ENCODE assay signal across 30 mouse cellular contexts in genomic region chr6:31396118-31396517, GRCm38 (mm10). TPM values are rescaled to one million over a fixed set of nuclear protein-coding genes. Genes with fewer than 3 reads are reported as not detected.
A peak's percentile ranks its signal among the peaks of the same experiment; 100 is the strongest.
DNase-seq lines count a peak whose midpoint lies in the region; ATAC-seq lines count a peak whose summit lies in the region.
"Had no signal": no experiment of that assay in that cellular context is flagged by ENCODE, and none has a peak within 500 bp of the region (broad histone marks: within the 10 kb centered on the region; RNA-seq: fewer than 3 reads in every experiment).

No protein-coding gene starts in this region.

- H3K4me1 ChIP-seq in liver, embryonic 11.5 days (replicated peaks; ENCODE audit: control insufficient read depth, insufficient read depth, low read length), result peaks cover 34% of the 10 kb centered on the region
- peaks cover 46% of the 10 kb centered on the region for H3K4me1 ChIP-seq in megakaryocyte, embryonic 14.5 days
- peaks cover 24% of the 10 kb centered on the region for H3K4me1 ChIP-seq in forebrain, embryonic 13.5 days

- 0 out of 2 replicates have a peak overlapping the region, but pooled peaks have one; percentile 14 for H3K27ac ChIP-seq in liver, embryonic 11.5 days (ENCODE audit: low read depth, low read length)
- H3K27ac ChIP-seq in forebrain, embryonic 13.5 days, result no peak overlapping the region
- H3K27ac ChIP-seq: embryonic facial prominence, embryonic 10.5 days; embryonic facial prominence, embryonic 13.5 days; forebrain, embryonic 12.5 days; hindbrain, embryonic 10.5 days; hindbrain, embryonic 13.5 days; hindbrain, postnatal 0 days had no signal

- H3K9me3 ChIP-seq in liver, embryonic 11.5 days (ENCODE audit: control insufficient read depth, low read length), result no peaks in the 10 kb centered on the region
- H3K9me3 ChIP-seq in megakaryocyte, embryonic 14.5 days, result no peaks in the 10 kb centered on the region
- no peaks in the 10 kb centered on the region for H3K9me3 ChIP-seq in forebrain, embryonic 13.5 days (replicated peaks)
- H3K9me3 ChIP-seq: embryonic facial prominence, embryonic 10.5 days; embryonic facial prominence, embryonic 13.5 days; forebrain, embryonic 12.5 days; G1E; hindbrain, embryonic 10.5 days; hindbrain, embryonic 13.5 days had no signal

- no peak overlapping the region for H3K9ac ChIP-seq in liver, embryonic 11.5 days (ENCODE audit: low read depth, low read length)
- no peak overlapping the region for H3K9ac ChIP-seq in forebrain, embryonic 13.5 days
- H3K9ac ChIP-seq: embryonic facial prominence, embryonic 13.5 days; forebrain, embryonic 12.5 days; hindbrain, embryonic 13.5 days had no signal

- no peak for ATAC-seq in liver, embryonic 11.5 days (replicated peaks; ENCODE audit: low FRiP score)
- no peak for ATAC-seq in megakaryocyte, adult 5-6 weeks (ENCODE audit: poor library complexity, severe bottlenecking)
- ATAC-seq in megakaryocyte-erythroid progenitor cell, adult 5-6 weeks (replicated peaks; ENCODE audit: low FRiP score, low TSS enrichment, poor library complexity, severe bottlenecking), result peak; percentile 20; the same call in 1 of the 2 replicates
- no peak for ATAC-seq in forebrain, embryonic 13.5 days
- ATAC-seq: activated CD4-positive, CD25-positive, alpha-beta regulatory T cell, adult 4 months; forebrain, embryonic 16.5 days; hindbrain, postnatal 0 days; inflammation-experienced regulatory T-cells, adult 6 months had no signal

- WGBS in liver, embryonic 11.5 days, result 42% methylated on average over 4 of the region's 4 CpGs
- WGBS in forebrain, embryonic 13.5 days, result 76% methylated on average over 4 of the region's 4 CpGs

- H3K4me2 ChIP-seq in liver, embryonic 11.5 days, result no peak overlapping the region
- H3K4me2 ChIP-seq in forebrain, embryonic 13.5 days, result no peak overlapping the region
- H3K4me2 ChIP-seq: embryonic facial prominence, embryonic 13.5 days; forebrain, embryonic 12.5 days; heart, embryonic 11.5 days; hindbrain, embryonic 13.5 days had no signal

- DNase-seq in liver, embryonic 11.5 days (ENCODE audit: low spot score), result no peak
- no peak for DNase-seq in liver
- DNase-seq: adrenal gland, adult 8-10 months; adrenal gland, postnatal 25 days; B cell, adult 2 months; cerebellum, adult 11-12 months; cerebellum, adult 8-10 months; cerebellum, postnatal 10 days; cerebellum, postnatal 36 days; embryo, embryonic 11 days; gastrocnemius, postnatal 10 days; gastrocnemius, postnatal 36 days; heart, postnatal 36 days had no signal

- H3K27me3 ChIP-seq in liver, embryonic 11.5 days (replicated peaks; ENCODE audit: control insufficient read depth, insufficient read depth, low read length), result no peaks in the 10 kb centered on the region
- peaks cover 2% of the 10 kb centered on the region for H3K27me3 ChIP-seq in megakaryocyte, embryonic 14.5 days (replicated peaks)
- H3K27me3 ChIP-seq in forebrain, embryonic 13.5 days, result no peaks in the 10 kb centered on the region
- H3K27me3 ChIP-seq: CH12.LX; embryonic facial prominence, embryonic 13.5 days; forebrain, embryonic 12.5 days; hindbrain, embryonic 13.5 days had no signal

- no peaks in the 10 kb centered on the region for H3K36me3 ChIP-seq in liver, embryonic 11.5 days (ENCODE audit: control insufficient read depth, insufficient read depth, low read length)
- H3K36me3 ChIP-seq in megakaryocyte, embryonic 14.5 days (replicated peaks; ENCODE audit: low read length), result peaks cover 3% of the 10 kb centered on the region
- H3K36me3 ChIP-seq in forebrain, embryonic 13.5 days (ENCODE audit: poor library complexity, severe bottlenecking), result no peaks in the 10 kb centered on the region
- H3K36me3 ChIP-seq: embryonic facial prominence, embryonic 10.5 days; embryonic facial prominence, embryonic 13.5 days; forebrain, embryonic 12.5 days; hindbrain, embryonic 10.5 days; hindbrain, embryonic 13.5 days had no signal

- no peak overlapping the region for H3K4me3 ChIP-seq in liver, embryonic 11.5 days (ENCODE audit: low read depth, low read length)
- peak overlapping the region; percentile 73 for H3K4me3 ChIP-seq in megakaryocyte, embryonic 14.5 days (replicated peaks)
- H3K4me3 ChIP-seq in forebrain, embryonic 13.5 days, result no peak overlapping the region
- H3K4me3 ChIP-seq: embryonic facial prominence, embryonic 10.5 days; embryonic facial prominence, embryonic 13.5 days; erythroblast, embryonic 14.5 days; forebrain, embryonic 12.5 days; hindbrain, embryonic 10.5 days; hindbrain, embryonic 13.5 days had no signal

RNA-seq across cellular contexts. Expression of gene Mkln1, which starts 2.4 kb away (rescaled TPM):
- 196 and 222 TPM in 2 replicates for polyA plus RNA-seq in liver, embryonic 11.5 days (2014; fragmentation: Nextera tagmentation; extraction: Ambion mirVana)
- 1.6 and 19.7 TPM in 2 replicates for polyA plus RNA-seq in megakaryocyte, embryonic 14.5 days (2012; ENCODE audit: insufficient read depth, low replicate concordance)
- total RNA-seq in megakaryocyte, adult 5-6 weeks (2015), result 139 and 155 TPM in 2 replicates
- 148 and 160 TPM in 2 replicates for total RNA-seq in megakaryocyte, adult 5-6 weeks (2017)
- 130 and 141 TPM in 2 replicates for total RNA-seq in megakaryocyte-erythroid progenitor cell, adult 5-6 weeks (2014; fragmentation: Nextera tagmentation)
- total RNA-seq in megakaryocyte-erythroid progenitor cell, adult 5-6 weeks (2017), result 186 and 215 TPM in 2 replicates
- 156 and 182 TPM in 2 replicates for polyA plus RNA-seq in forebrain, embryonic 13.5 days (2015; fragmentation: Nextera tagmentation; extraction: Ambion mirVana)
